Mouse (Mus musculus) MEL (cell line): ENCODE measurements around the gene Nemp1. TPM values are rescaled to one million over a fixed set of nuclear protein-coding genes. Genes with fewer than 3 reads are reported as not detected.

Source experiments
- DNase-seq: peaks from one replicate; pipeline ENCODE4 v3.0.0; 2011; ENCODE audit warnings: low read depth, low spot score
- H3K27ac ChIP-seq: 2 replicates; pipeline ENCODE4 v1.5.1; 2012; ENCODE audit warnings: low read depth, mild to moderate bottlenecking, control low read depth, low read length, moderate library complexity; ENCODE audit not compliant: control insufficient read depth
- H3K27me3 ChIP-seq, 2 experiments: fragments of 150-350 bp in 1 of 2; sonication (generic) in 1 of 2; 2 replicates each; pipeline ENCODE4 v1.6.1; 2012; ENCODE audit warnings: low read length in 2 of 2, mild to moderate bottlenecking in 2 of 2, improper control_type of control experiment in 1 of 2, moderate library complexity in 1 of 2; ENCODE audit not compliant: insufficient read depth in 2 of 2, control insufficient read depth in 1 of 2
- H3K36me3 ChIP-seq, 2 experiments: 2 replicates each; pipeline ENCODE4 v1.6.1; 2012 to 2014; ENCODE audit warnings: low read length in 2 of 2, improper control_type of control experiment in 1 of 2, inconsistent platforms in 1 of 2, mild to moderate bottlenecking in 1 of 2; ENCODE audit not compliant: insufficient read depth in 2 of 2, control insufficient read depth in 1 of 2
- H3K4me1 ChIP-seq, 2 experiments: fragments of 150-350 bp in 1 of 2; sonication (generic) in 1 of 2; 2 replicates each; pipeline ENCODE4 v1.6.1; 2012; ENCODE audit warnings: low read length in 2 of 2, improper control_type of control experiment in 1 of 2, mild to moderate bottlenecking in 1 of 2; ENCODE audit not compliant: insufficient read depth in 2 of 2, control insufficient read depth in 1 of 2
- H3K4me3 ChIP-seq, 2 experiments: fragments of 150-350 bp in 1 of 2; sonication (generic) in 1 of 2; 2 replicates each; pipeline ENCODE4 v1.5.1; 2012; ENCODE audit warnings: low read depth in 2 of 2, low read length in 2 of 2, mild to moderate bottlenecking in 2 of 2, moderate library complexity in 2 of 2, control low read depth in 1 of 2, improper control_type of control experiment in 1 of 2; ENCODE audit not compliant: control insufficient read depth in 1 of 2, insufficient read depth in 1 of 2
- H3K79me2 ChIP-seq: 2 replicates; pipeline ENCODE4 v1.6.1; 2012; ENCODE audit warnings: mild to moderate bottlenecking, low read length, moderate library complexity; ENCODE audit not compliant: control insufficient read depth, poor library complexity, insufficient read depth
- H3K9ac ChIP-seq: 2 replicates; pipeline ENCODE4 v1.6.1; 2012; ENCODE audit warnings: low read depth, mild to moderate bottlenecking, control low read depth, low read length, moderate library complexity; ENCODE audit not compliant: control insufficient read depth, poor library complexity, severe bottlenecking
- H3K9me3 ChIP-seq: fragments of 150-350 bp; sonication (generic); replicated peaks from 2 replicates; pipeline ENCODE4 v1.6.1; 2012; ENCODE audit warnings: mild to moderate bottlenecking, low read length, improper control_type of control experiment, moderate library complexity; ENCODE audit not compliant: insufficient read depth
- BHLHE40 ChIP-seq: IDR thresholded peaks from 2 replicates; pipeline ENCODE4 v1.6.1; 2012; ENCODE audit warnings: low read depth, mild to moderate bottlenecking, inconsistent platforms, low read length, improper control_type of control experiment, borderline replicate concordance
- CHD1 ChIP-seq: IDR thresholded peaks from 2 replicates; pipeline ENCODE4 v1.6.1; 2012; ENCODE audit warnings: low read depth, mild to moderate bottlenecking, inconsistent platforms, low read length, improper control_type of control experiment
- CHD2 ChIP-seq: IDR thresholded peaks from 2 replicates; pipeline ENCODE4 v1.6.1; 2011; ENCODE audit warnings: low read length, improper control_type of control experiment
- ELF1 ChIP-seq: IDR thresholded peaks from 2 replicates; pipeline ENCODE4 v1.6.1; 2014; ENCODE audit warnings: low read depth, mild to moderate bottlenecking, inconsistent platforms, low read length, improper control_type of control experiment, moderate library complexity
- EP300 ChIP-seq, 2 experiments: IDR thresholded peaks; 2 replicates each; pipeline ENCODE4 v1.6.1; 2011; ENCODE audit warnings: improper control_type of control experiment in 2 of 2, low read length in 2 of 2, low read depth in 1 of 2, mild to moderate bottlenecking in 1 of 2
- GATA1 ChIP-seq: IDR thresholded peaks from 2 replicates; pipeline ENCODE4 v1.6.1; 2011; ENCODE audit warnings: low read depth, low read length, improper control_type of control experiment
- HCFC1 ChIP-seq: IDR thresholded peaks from 2 replicates; pipeline ENCODE4 v1.6.1; 2012; ENCODE audit warnings: low read depth, mild to moderate bottlenecking, inconsistent platforms, low read length, improper control_type of control experiment, moderate library complexity
- KAT2A ChIP-seq: conservative IDR thresholded peaks from 2 replicates; pipeline ENCODE4 v1.6.1; 2012; ENCODE audit warnings: low read depth, low read length, improper control_type of control experiment, inconsistent platforms
- MAFK ChIP-seq: IDR thresholded peaks from 2 replicates; pipeline ENCODE4 v1.6.1; 2011; ENCODE audit warnings: low read depth, mild to moderate bottlenecking, low read length, improper control_type of control experiment, borderline replicate concordance
- MEF2A ChIP-seq: IDR thresholded peaks from 2 replicates; pipeline ENCODE4 v1.6.1; 2014; ENCODE audit warnings: low read depth, mild to moderate bottlenecking, inconsistent platforms, low read length, improper control_type of control experiment; ENCODE audit not compliant: poor library complexity, insufficient replicate concordance, severe bottlenecking; ENCODE audit errors: extremely low read depth
- MYB ChIP-seq: IDR thresholded peaks from 2 replicates; pipeline ENCODE4 v1.6.1; 2011; ENCODE audit warnings: mild to moderate bottlenecking, low read depth, low read length, improper control_type of control experiment
- MYC ChIP-seq: IDR thresholded peaks from 2 replicates; pipeline ENCODE4 v1.6.1; 2011; ENCODE audit warnings: low read depth, mild to moderate bottlenecking, low read length, improper control_type of control experiment, moderate library complexity
- NELFE ChIP-seq: IDR thresholded peaks from 2 replicates; pipeline ENCODE4 v1.6.1; 2011; ENCODE audit warnings: low read depth, low read length, improper control_type of control experiment
- NRF1 ChIP-seq: IDR thresholded peaks from 2 replicates; pipeline ENCODE4 v1.6.1; 2014; ENCODE audit warnings: low read depth, mild to moderate bottlenecking, inconsistent platforms, low read length, improper control_type of control experiment, moderate library complexity; ENCODE audit not compliant: poor library complexity, insufficient read depth, severe bottlenecking
- POLR2A ChIP-seq, 2 experiments: IDR thresholded peaks; 2 replicates each; pipeline ENCODE4 v1.6.1; 2011 to 2012; ENCODE audit warnings: low read length in 2 of 2, mild to moderate bottlenecking in 2 of 2, control low read depth in 1 of 2, improper control_type of control experiment in 1 of 2, low read depth in 1 of 2, moderate library complexity in 1 of 2; ENCODE audit not compliant: control insufficient read depth in 1 of 2, insufficient read depth in 1 of 2, poor library complexity in 1 of 2
- POLR2AphosphoS2 ChIP-seq: IDR thresholded peaks from 2 replicates; pipeline ENCODE4 v1.6.1; 2011; ENCODE audit warnings: low read length, improper control_type of control experiment
- RAD21 ChIP-seq: IDR thresholded peaks from 2 replicates; pipeline ENCODE4 v1.6.1; 2011; ENCODE audit warnings: mild to moderate bottlenecking, low read depth, low read length, improper control_type of control experiment
- SMC3 ChIP-seq: IDR thresholded peaks from 2 replicates; pipeline ENCODE4 v1.6.1; 2011; ENCODE audit warnings: low read depth, low read length, improper control_type of control experiment
- TAL1 ChIP-seq: IDR thresholded peaks from 2 replicates; pipeline ENCODE4 v1.6.1; 2012; ENCODE audit warnings: mild to moderate bottlenecking, inconsistent platforms, low read length, moderate library complexity, mixed read lengths
- TCF12 ChIP-seq: IDR thresholded peaks from 2 replicates; pipeline ENCODE4 v1.6.1; 2014; ENCODE audit warnings: low read depth, mild to moderate bottlenecking, inconsistent platforms, low read length, improper control_type of control experiment, moderate library complexity
- UBTF ChIP-seq: IDR thresholded peaks from 2 replicates; pipeline ENCODE4 v1.6.1; 2012; ENCODE audit warnings: low read depth, mild to moderate bottlenecking, inconsistent platforms, low read length, improper control_type of control experiment, moderate library complexity, borderline replicate concordance; ENCODE audit not compliant: insufficient read depth
- ZC3H11A ChIP-seq: IDR thresholded peaks from 2 replicates; pipeline ENCODE4 v1.6.1; 2012; ENCODE audit warnings: low read depth, mild to moderate bottlenecking, inconsistent platforms, low read length, improper control_type of control experiment
- ZKSCAN1 ChIP-seq: IDR thresholded peaks from 2 replicates; pipeline ENCODE4 v1.6.1; 2012; ENCODE audit warnings: low read depth, mild to moderate bottlenecking, inconsistent platforms, low read length, improper control_type of control experiment, moderate library complexity
- polyA plus RNA-seq, 2 experiments: library from polyadenylated mRNA; stranded (reverse) in 1 of 2; unstranded in 1 of 2; fragments of >175 nt in 1 of 2; fragments of >200 nt in 1 of 2; gene quantifications; 2 replicates each; pipeline versions ENCODE4 v1.2.1 to v1.2.4; 2012; ENCODE audit warnings: low replicate concordance in 2 of 2, low read depth in 1 of 2; ENCODE audit not compliant: insufficient read length in 2 of 2, insufficient read depth in 1 of 2, missing spikeins in 1 of 2
- total RNA-seq: library from RNA; depleted of rRNA; stranded (reverse); fragments of 300-350 nt; gene quantifications from 2 replicates; pipeline ENCODE4 v1.2.3, GENCODE M21; 2012

Gene Nemp1
- total and polyA plus RNA-seq, 3 experiments = 12.1 to 13.9 TPM; not detected in 1

- H3K9ac ChIP-seq = no peak overlapping the region
- DNase-seq = no peak
- peaks cover 4 to 8% of the 10 kb centered on the region in 2 experiments; a peak in 3 of 4 replicates for H3K27me3 ChIP-seq
Observed at GRCm38 (mm10) chr10:127619941-127620405, 46.7 kb upstream of the Nemp1 start.

DNA sequence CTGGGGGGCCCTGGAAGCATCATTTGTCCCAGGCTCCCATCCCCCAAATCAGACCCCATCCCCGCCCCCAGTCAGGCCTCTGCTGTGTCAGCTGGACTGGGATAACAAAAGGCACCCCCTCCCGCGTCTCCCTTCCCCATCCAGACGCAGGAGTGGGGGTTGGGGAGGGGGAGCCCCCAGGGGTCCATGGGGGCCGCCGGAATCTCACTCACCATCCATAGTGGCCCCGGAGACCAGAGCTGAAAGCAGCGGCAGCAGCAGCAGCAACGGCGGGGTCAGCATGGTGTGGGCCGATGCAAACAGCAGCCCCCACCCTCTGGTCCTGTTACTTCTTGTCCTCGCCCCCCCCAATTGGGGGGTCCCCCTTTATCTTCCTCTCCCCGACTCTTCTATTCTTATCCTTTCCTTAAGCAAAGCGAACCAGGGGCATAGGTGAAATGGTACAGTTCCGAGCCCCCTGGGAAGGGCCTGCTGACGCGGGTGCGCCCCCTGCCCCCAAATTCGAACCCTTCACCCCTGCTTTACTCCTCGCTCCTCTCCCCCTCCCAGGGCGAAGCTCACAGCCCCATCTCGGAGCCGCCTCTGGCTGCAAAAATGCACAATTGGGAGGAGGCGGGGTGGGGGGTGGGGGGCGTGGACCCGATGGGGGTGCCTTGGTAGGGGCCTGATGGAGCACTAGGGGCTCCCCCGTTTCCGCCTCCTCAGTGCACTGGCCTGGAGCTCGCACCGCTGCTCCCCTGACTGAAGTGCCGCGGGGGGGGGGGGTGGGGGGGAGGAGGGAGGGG is 46.1 kb upstream of the Nemp1 start, which contains the start of gene Lrp1:
Lrp1 (minus strand) TSS at position 743 of the 785 bp plus-strand sequence.
- H3K9ac ChIP-seq = no peak within 1 kb of the TSS
- no peaks in the 10 kb centered on the region for H3K4me1 ChIP-seq
- H3K9me3 ChIP-seq = no peaks in the 10 kb centered on the region
- no peak within 1 kb of the TSS for H3K27ac ChIP-seq
- H3K36me3 ChIP-seq = no peaks in the 10 kb centered on the region
- peaks cover 2 to 8% of the 10 kb centered on the region in 2 experiments; a peak in 3 of 4 replicates for H3K27me3 ChIP-seq
- DNase-seq = no peak
- TF ChIP-seq MAFK (no peak), KAT2A (no peak), ZC3H11A (no peak), UBTF (no peak), CHD2 (no peak), POLR2A (IDR thresholded peaks at IDR 0.05; ENCODE audit: control insufficient read depth in 1 of 2, insufficient read depth in 1 of 2, low read depth in 1 of 2, low read length in 2 of 2, poor library complexity in 1 of 2) (no peak), TCF12 (no peak), ZKSCAN1 (no peak), NELFE (no peak)
- H3K4me3 ChIP-seq = no peak within 1 kb of the TSS
- H3K79me2 ChIP-seq = no peaks in the 10 kb centered on the region

More at GRCm38 (mm10) chr10:127619941-127620405, 46.7 kb upstream of the Nemp1 start:
- H3K9me3 ChIP-seq = no peaks in the 10 kb centered on the region
- no peaks in the 10 kb centered on the region for H3K36me3 ChIP-seq
- no peaks in the 10 kb centered on the region for H3K79me2 ChIP-seq
- TF ChIP-seq SMC3 (no peak), BHLHE40 (no peak), GATA1 (no peak), TAL1 (no peak), MYC (no peak), NRF1 (no peak), RAD21 (no peak), ELF1 (no peak), EP300 (IDR thresholded peaks at IDR 0.05; ENCODE audit: low read depth in 1 of 2, low read length in 2 of 2) (no peak), MYB (no peak), CHD1 (no peak), MEF2A (no peak), POLR2AphosphoS2 (no peak), HCFC1 (no peak), KAT2A (no peak)
- no peak overlapping the region for H3K27ac ChIP-seq
- no peak overlapping the region for H3K4me3 ChIP-seq
- H3K4me1 ChIP-seq = no peaks in the 10 kb centered on the region
